Mouse (Mus musculus): ENCODE measurements at regions not wholly inside any gene's neighbourhood (a gene's known extent, or its start where the extent isn't known, plus 50 kb on each side); places are given as distances from the start of the nearest gene placed in this dataset.

- no peak for DNase-seq
Observed at GRCm38 (mm10) chr16:72152920-72153319, 155.2 kb upstream of the Robo1 start.

GRCm38 (mm10) chr16:72157913-72158312, 150.2 kb upstream of the Robo1 start:
- DNase-seq = no peak

GRCm38 (mm10) chr16:72159411-72159810, 148.7 kb upstream of the Robo1 start:
- no peak for DNase-seq

GRCm38 (mm10) chr16:72175727-72176126, 132.4 kb upstream of the Robo1 start:
- DNase-seq = no peak

GRCm38 (mm10) chr16:72194320-72194719, 113.8 kb upstream of the Robo1 start:
- DNase-seq = no peak

- peak; percentile 16 for DNase-seq
Observed at GRCm38 (mm10) chr16:72215360-72216013, 92.6 kb upstream of the Robo1 start.

GRCm38 (mm10) chr16:72218021-72218420, 90.1 kb upstream of the Robo1 start:
- no peak for DNase-seq

GRCm38 (mm10) chr16:72221912-72222502, 86.1 kb upstream of the Robo1 start:
- DNase-seq = no peak

- no peak for DNase-seq
Observed at GRCm38 (mm10) chr16:72223860-72224259, 84.2 kb upstream of the Robo1 start.

- DNase-seq = no peak
Observed at GRCm38 (mm10) chr16:72225157-72225880, 82.8 kb upstream of the Robo1 start.

- DNase-seq = no peak
Observed at GRCm38 (mm10) chr16:72234366-72234765, 73.7 kb upstream of the Robo1 start.

- DNase-seq = no peak
Observed at GRCm38 (mm10) chr16:72239631-72240030, 68.5 kb upstream of the Robo1 start.

- no peak for DNase-seq
Observed at GRCm38 (mm10) chr16:72256388-72256787, 51.7 kb upstream of the Robo1 start.
